Mouse (Mus musculus) forelimb bud, embryonic 11.5 days (tissue): ENCODE measurements around the gene 4933402N03Rik.

Experiments used
- DNase-seq: peaks from one replicate; pipeline ENCODE4 v3.0.0-alpha.2; 2012; ENCODE audit warnings: low read depth, low spot score

4933402N03Rik gene

DNA sequence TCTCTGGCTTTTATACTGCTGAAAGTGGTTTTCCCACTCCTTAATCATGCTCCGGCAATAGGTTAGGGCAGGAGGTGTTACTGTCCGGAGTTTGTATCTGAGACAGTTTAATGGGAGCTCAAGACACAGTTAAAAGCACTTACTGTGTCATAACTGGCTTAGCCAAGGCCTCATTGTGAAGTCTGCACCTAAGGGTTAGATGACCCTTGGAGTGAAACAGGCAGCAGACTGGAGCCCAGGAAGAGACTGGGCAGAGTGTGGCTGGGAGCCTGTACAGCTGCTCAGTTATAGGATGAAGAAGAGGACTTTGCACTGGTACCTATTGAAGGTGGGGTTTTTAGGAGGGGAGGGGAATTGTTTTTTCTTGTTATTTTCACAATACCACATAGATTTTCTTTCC is at the start of gene 4933402N03Rik:
TSS of gene 4933402N03Rik (minus strand) at position 101 of the 400 bp plus-strand sequence.
- no peak for DNase-seq

DNA sequence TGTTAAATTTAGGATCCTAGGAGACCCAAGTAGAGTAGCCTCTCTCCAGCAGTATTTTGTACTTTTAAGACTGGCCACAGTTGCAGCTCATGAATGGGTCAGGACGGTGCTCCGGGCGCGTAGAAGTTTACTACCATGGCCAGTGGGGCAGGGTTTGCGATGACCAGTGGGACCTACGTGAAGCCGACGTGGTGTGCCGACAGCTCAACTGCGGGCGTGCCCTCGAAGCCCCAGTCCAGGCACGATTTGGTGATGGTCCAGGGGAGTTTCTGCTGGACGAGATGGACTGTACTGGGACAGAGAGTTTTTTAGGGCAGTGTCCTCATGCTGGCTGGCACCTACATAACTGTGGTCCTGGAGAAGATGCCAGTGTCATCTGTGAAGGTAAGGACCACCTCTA is 41.9 kb upstream of the 4933402N03Rik start:
- no peak for DNase-seq

- DNase-seq: no peak
Observed at GRCm38 (mm10) chr7:131187047-131187446, 40.9 kb upstream of the 4933402N03Rik start.

DNA sequence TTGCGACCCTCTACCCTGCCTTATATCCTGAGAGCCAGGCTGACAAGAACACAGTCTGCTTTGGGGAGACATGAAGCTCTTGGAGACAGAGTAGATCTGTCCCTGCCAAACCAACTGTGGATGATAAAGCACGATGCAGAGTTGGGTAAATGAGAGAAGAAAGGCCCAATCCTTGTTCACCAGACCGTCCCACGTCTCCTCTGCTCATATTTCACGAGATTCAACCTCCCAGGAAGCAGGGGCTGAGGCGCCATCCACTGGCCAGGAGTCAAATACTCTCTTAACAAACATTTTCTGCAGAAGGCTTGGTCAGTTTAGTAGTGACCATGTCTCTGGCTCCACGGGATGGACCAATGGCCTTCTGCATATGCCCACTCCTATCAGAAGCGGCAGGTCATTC is 38.2 kb upstream of the 4933402N03Rik start:
- DNase-seq: no peak

GRCm38 (mm10) chr7:131182685-131183084 is 36.6 kb upstream of the 4933402N03Rik start:
- DNase-seq: peak; percentile 13

DNA sequence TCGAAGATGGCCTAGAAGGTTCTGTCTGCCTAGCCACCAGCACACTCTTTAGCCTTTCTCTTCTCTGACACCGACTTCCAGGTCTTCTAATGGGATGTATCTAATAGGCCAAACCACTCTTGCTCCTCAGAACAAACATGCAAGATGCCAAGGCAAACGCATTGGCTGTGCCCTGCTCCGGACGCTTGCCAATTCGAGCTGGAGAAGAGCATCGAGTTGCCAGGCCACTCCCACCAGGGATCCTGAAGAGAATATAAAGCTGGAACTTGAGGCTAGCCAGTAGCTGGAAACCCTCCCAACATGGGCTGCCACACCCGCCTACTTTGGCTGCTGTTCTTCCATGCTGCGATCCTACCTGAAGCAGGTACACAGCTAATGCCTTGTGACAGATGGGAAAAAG is 28.0 kb upstream of the 4933402N03Rik start, which contains the start of gene 5430419D17Rik:
TSS of gene 5430419D17Rik (plus strand) at position 282 of the 400 bp plus-strand sequence.
- no peak for DNase-seq

DNA sequence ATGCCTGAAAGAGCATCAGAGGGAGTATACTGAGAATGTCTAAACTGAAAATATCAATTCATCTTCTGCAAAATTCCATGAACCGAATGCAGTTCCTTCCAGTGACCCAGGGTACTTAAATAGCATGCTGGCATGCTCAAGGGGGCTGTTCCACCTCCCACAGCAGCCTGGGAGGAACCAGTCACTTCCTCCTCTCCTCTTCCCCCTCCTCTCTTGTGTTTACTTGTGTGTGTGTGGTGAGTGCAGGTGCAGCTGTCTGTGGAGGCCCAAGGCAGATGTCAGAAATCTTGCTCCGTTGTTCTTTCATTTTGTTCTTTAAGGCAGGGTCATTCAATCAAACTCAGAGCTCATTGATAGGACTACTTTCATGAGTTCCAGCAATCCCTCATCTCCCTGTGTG is 23.0 kb upstream of the 4933402N03Rik start:
- no peak for DNase-seq

- no peak for DNase-seq
Observed at GRCm38 (mm10) chr7:131167771-131168170, 21.7 kb upstream of the 4933402N03Rik start.

DNA sequence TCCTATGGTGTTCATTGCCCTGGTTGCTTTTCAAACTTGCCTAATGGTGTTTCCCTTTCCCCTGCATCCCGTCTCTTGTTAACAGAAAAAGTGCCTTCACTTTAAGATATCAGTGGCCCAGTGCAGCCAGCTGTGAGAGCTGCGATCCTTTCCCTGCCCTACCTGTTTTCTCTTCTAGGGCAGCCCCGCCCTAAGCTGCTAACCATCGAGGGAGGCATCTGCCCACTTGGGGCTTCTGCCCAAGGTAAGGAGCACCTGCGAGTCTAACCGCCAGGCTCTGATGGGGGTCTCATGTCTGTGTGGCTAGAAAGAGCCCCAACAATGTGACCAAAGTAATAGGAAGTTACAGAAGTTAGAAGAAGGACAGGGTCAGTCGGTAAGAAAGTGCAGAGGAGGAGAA is 16.1 kb upstream of the 4933402N03Rik start:
- DNase-seq: no peak

DNA sequence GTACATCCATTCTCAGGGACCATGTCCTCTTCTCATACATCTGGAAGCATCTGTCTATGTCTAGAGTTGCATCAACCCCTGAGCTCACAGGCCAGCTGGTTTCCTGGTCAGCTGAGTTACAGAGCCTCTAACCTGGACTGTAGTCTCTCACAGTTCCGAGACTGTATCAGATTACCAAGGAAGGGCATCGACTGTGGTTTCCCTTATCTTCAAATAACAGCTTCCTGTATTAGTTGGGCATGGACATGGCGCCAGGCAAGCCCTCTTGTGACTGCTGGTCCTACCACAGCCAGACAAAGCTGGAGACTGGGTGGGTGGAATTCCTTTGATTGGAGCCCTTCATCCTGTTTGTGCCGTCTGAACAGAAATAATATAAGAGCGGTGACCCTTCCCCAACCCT is 6.9 kb upstream of the 4933402N03Rik start:
- DNase-seq: no peak

DNA sequence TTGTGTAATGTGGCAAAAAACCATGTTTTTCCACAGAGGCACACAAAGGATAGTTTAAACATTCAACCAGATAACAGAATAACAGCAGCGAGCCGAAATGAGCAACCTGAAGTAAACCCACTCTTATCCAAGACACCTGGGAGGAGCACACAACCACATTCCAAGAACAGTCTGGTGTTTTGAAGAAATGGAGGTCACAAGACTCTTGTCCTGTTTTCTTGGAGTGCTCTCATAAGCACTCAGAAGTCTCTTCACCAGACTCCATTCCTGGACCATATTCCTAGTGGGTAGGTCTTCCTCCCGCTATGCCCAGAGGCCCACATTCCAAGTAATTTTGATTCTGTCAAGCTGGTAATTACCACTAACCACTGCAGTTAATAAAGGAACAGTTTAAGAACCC is 4.1 kb upstream of the 4933402N03Rik start:
- no peak for DNase-seq

DNA sequence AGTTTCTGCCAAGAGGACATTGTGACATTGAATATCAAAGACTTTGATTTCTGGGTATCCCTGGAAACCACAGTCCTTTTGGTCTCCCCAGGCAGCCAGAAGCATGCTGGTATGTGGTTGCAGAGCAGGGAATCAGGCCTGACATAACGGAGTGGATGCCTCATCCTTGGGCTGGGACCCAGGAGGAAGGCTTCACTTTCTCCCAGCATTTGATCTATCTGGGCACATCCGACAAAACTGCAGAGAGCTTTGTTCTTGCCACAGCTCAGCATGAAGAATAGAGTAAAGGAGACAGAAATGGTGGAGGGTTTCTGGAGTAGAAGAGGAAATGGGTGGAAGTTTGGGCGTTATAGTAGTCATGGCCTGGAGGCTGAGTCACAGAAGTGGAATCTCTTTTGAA is 12.9 kb downstream of the 4933402N03Rik start:
- DNase-seq: no peak

GRCm38 (mm10) chr7:131130021-131130420 is 16.1 kb downstream of the 4933402N03Rik start:
- no peak for DNase-seq

GRCm38 (mm10) chr7:131122210-131122807 is 23.8 kb downstream of the 4933402N03Rik start:
- no peak for DNase-seq

DNA sequence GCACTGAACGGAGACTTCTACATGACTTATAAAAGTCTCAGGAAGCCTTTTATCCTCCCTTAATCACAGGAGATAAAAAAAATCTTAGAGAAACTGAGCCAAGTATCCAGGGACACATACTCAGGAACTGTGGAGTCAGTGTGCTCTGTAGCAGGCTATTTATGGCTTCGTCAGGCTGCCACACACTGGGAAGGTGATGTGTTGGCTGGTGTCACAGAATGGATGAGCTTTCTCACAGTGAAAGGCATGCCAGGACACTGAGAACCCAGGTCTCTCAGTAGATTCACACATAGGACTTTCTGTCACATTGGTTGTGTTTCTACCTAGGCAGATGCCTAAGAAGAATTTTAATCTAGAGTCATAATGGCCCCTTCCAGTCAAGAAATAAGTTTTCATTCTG is 31.7 kb downstream of the 4933402N03Rik start:
- DNase-seq: no peak

DNA sequence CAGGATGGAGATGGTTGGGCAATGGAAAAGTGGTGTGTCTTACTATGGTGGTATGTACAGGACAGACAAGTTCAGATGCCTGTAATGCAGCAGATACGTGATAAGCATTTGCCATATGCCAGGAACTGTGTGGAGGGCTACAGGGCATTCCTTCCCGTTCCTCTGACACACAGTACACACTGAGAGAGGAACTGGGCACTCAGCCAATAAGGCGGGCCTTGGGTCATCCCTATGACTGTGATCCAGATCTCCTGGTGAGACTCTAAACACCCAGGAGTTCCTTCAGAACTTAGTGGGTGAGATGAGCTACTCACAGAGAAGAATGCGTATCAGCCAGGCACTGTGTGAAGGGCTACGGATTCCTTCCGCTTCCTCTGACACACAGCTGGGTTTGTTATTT is 32.4 kb downstream of the 4933402N03Rik start:
- DNase-seq: no peak

GRCm38 (mm10) chr7:131112486-131112885 is 33.6 kb downstream of the 4933402N03Rik start:
- DNase-seq: peak; percentile 64
